In the genomic region with DNA sequence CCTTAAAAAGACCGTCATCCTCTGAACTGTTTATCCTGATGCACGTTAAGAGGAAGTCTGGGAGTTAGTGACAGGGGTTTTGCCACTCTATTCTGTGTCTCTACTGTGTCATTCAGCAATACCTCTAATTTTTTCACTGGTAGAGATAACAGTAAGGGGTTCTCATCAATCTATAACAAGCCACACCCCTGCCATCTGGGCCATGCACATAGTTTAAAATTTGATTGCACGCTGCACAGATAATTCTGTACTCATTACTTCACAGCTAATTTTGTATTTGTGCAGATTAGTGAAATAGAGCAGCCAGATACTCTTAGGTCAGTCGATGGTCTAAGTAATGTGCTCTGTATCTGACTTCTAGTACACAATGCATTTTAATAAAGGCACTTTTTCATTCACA, we compare ENCODE assay signal across 22 mouse cellular contexts.
"Had no signal": no experiment of that assay in that cellular context is flagged by ENCODE, and none has a peak within 500 bp of the region (broad histone marks: within the 10 kb centered on the region; RNA-seq: fewer than 3 reads in every experiment).

No protein-coding gene starts in this region.

- H3K4me2 ChIP-seq: liver, embryonic 15.5 days; lung, embryonic 14.5 days; midbrain, embryonic 13.5 days; neural tube, embryonic 13.5 days had no signal

- H3K27me3 ChIP-seq: liver, embryonic 15.5 days; midbrain, embryonic 13.5 days; neural tube, embryonic 13.5 days had no signal

- H3K4me3 ChIP-seq: layer of hippocampus, adult 2 months; liver, embryonic 15.5 days; midbrain, embryonic 10.5 days; midbrain, embryonic 13.5 days; myocyte; neural tube, embryonic 13.5 days had no signal

- DNase-seq: kidney, adult 2 months; kidney, postnatal 25 days; layer of hippocampus, adult 9-11 months; lung, embryonic 14.5 days; right cerebral cortex, adult 18-20 months; right cerebral cortex, postnatal 14 days; right cerebral cortex, postnatal 4 days; thymus, adult 2 months; thymus, postnatal 14 days; thymus, postnatal 4 days had no signal

- H3K9ac ChIP-seq: liver, embryonic 15.5 days; lung, embryonic 14.5 days; midbrain, embryonic 13.5 days; neural tube, embryonic 13.5 days had no signal

- ATAC-seq: intestine, postnatal 0 days; lung, postnatal 0 days; midbrain, embryonic 13.5 days; midbrain, embryonic 16.5 days had no signal

- H3K36me3 ChIP-seq: liver, embryonic 15.5 days; midbrain, embryonic 10.5 days; midbrain, embryonic 13.5 days; neural tube, embryonic 13.5 days had no signal

- H3K4me1 ChIP-seq: midbrain, embryonic 10.5 days had no signal

- H3K27ac ChIP-seq: kidney, postnatal 0 days; layer of hippocampus, adult 2 months; liver, embryonic 15.5 days; macrophage; midbrain, embryonic 10.5 days; midbrain, embryonic 13.5 days; neural tube, embryonic 13.5 days; stomach, postnatal 0 days had no signal

- H3K9me3 ChIP-seq: liver, embryonic 15.5 days; midbrain, embryonic 10.5 days; midbrain, embryonic 13.5 days; neural tube, embryonic 13.5 days had no signal
